Mouse (Mus musculus) lung, adult 2 months (tissue): ENCODE results near the gene Zfp383. TPM values are rescaled to one million over a fixed set of nuclear protein-coding genes. Genes with fewer than 3 reads are reported as not detected.

Experiments used
- DNase-seq: peaks from one replicate; pipeline ENCODE4 v3.0.0; 2022
- H3K4me1 ChIP-seq: fragments of 200-500 bp; 2 replicates; pipeline ENCODE4 v1.6.1; 2011; ENCODE audit warnings: low read length; ENCODE audit not compliant: control insufficient read depth, insufficient read depth
- H3K4me3 ChIP-seq: fragments of 200-500 bp; replicated peaks from 2 replicates; pipeline ENCODE3; 2011; ENCODE audit warnings: low read depth, mild to moderate bottlenecking, control low read depth, low read length; ENCODE audit errors: extremely low read depth
- CTCF ChIP-seq: fragments of 200-500 bp; IDR thresholded peaks from 2 replicates; pipeline ENCODE4 v1.5.1; 2011; ENCODE audit warnings: mild to moderate bottlenecking, low read length, control low read depth; ENCODE audit not compliant: insufficient read depth
- POLR2A ChIP-seq: fragments of 200-500 bp; IDR thresholded peaks from 2 replicates; pipeline ENCODE4 v1.6.1; 2011; ENCODE audit warnings: low read depth, mild to moderate bottlenecking, control low read depth, low read length, borderline replicate concordance; ENCODE audit errors: extremely low read depth
- WGBS: fragments of 180-500 bp; shearing (Covaris S2); methylation state at CpG from one replicate; pipeline ENCODE4 v1.1.7; 2018; 5-methylcytosine and 5-hydroxymethylcytosine counted together
- polyA plus RNA-seq: library from polyadenylated mRNA; depleted of rRNA; stranded (reverse); fragments of >200 nt; gene quantifications from 2 replicates; pipeline ENCODE4 v1.2.3, GENCODE M21; 2012

The Zfp383 gene
- polyA plus RNA-seq, 1 experiment: 1.9 TPM

- 64% methylated on average over 2 of the region's 2 CpGs for WGBS
- TF ChIP-seq CTCF (no peak), POLR2A (no peak)
- DNase-seq: no peak
- Histone ChIP-seq H3K4me3 (no peak overlapping the region), H3K4me1 (no peaks in the 10 kb centered on the region)
Observed at GRCm38 (mm10) chr7:29922780-29923179, 14.8 kb downstream of the Zfp383 start.

- TF ChIP-seq POLR2A (no peak), CTCF (no peak)
- 77% methylated on average over 6 of the region's 6 CpGs for WGBS
- Histone ChIP-seq H3K4me1 (no peaks in the 10 kb centered on the region), H3K4me3 (no peak overlapping the region)
- no peak for DNase-seq
Observed at GRCm38 (mm10) chr7:29938856-29939255, 30.8 kb downstream of the Zfp383 start.

- TF ChIP-seq CTCF (no peak), POLR2A (no peak)
- H3K4me1 ChIP-seq: no peaks in the 10 kb centered on the region
- no peak overlapping the region for H3K4me3 ChIP-seq
- no peak for DNase-seq
- 76% methylated on average over 11 of the region's 11 CpGs for WGBS
Observed at GRCm38 (mm10) chr7:29941027-29941426, 33.0 kb downstream of the Zfp383 start.

- H3K4me3 ChIP-seq: no peak overlapping the region
- TF ChIP-seq POLR2A (no peak), CTCF (no peak)
- H3K4me1 ChIP-seq: no peaks in the 10 kb centered on the region
- no peak for DNase-seq
- 44% methylated on average over 2 of the region's 2 CpGs for WGBS
Observed at GRCm38 (mm10) chr7:29942740-29943139, 34.7 kb downstream of the Zfp383 start.

GRCm38 (mm10) chr7:29943720-29944119 lies 35.7 kb downstream of the Zfp383 start:
- no peak for TF ChIP-seq POLR2A
- no peak for TF ChIP-seq CTCF
- 84% methylated on average over 2 of the region's 2 CpGs for WGBS
- DNase-seq: no peak

GRCm38 (mm10) chr7:29944201-29944600 lies 36.2 kb downstream of the Zfp383 start:
- no peak for DNase-seq
- WGBS: 83% methylated on average over 2 of the region's 2 CpGs
- no peaks in the 10 kb centered on the region for H3K4me1 ChIP-seq
- TF ChIP-seq POLR2A (no peak), CTCF (no peak)
- H3K4me3 ChIP-seq: no peak overlapping the region

More at GRCm38 (mm10) chr7:29943720-29944119, 35.7 kb downstream of the Zfp383 start:
- Histone ChIP-seq H3K4me3 (no peak overlapping the region), H3K4me1 (no peaks in the 10 kb centered on the region)

GRCm38 (mm10) chr7:29953086-29953485 lies 45.1 kb downstream of the Zfp383 start:
- Histone ChIP-seq H3K4me1 (no peaks in the 10 kb centered on the region; the same call in 1 of the 2 replicates), H3K4me3 (peak overlapping the region; percentile 80)
- no peak for DNase-seq
- WGBS: 31% methylated on average over 10 of the region's 10 CpGs
- TF ChIP-seq POLR2A: no peak
- TF ChIP-seq CTCF: no peak

GRCm38 (mm10) chr7:29953513-29954401 lies 45.7 kb downstream of the Zfp383 start, which contains the start of gene Zfp74:
Zfp74 (minus strand) TSS chr7:29954089.
- DNase-seq: peak; percentile 74
- Histone ChIP-seq H3K4me3 (peak within 1 kb of the TSS; percentile 80), H3K4me1 (no peaks in the 10 kb centered on the region; the same call in 1 of the 2 replicates)
- peak; percentile 28; the same call in 1 of the 2 replicates for TF ChIP-seq POLR2A
- no peak for TF ChIP-seq CTCF
- under 1% methylated on average over 52 of the region's 52 CpGs for WGBS

GRCm38 (mm10) chr7:29954731-29955130 lies 46.7 kb downstream of the Zfp383 start:
- Histone ChIP-seq H3K4me3 (no peak overlapping the region), H3K4me1 (no peaks in the 10 kb centered on the region; the same call in 1 of the 2 replicates)
- TF ChIP-seq CTCF: peak; percentile 53
- no peak for TF ChIP-seq POLR2A
- WGBS: 17% methylated on average over 4 of the region's 4 CpGs
- peak; percentile 18 for DNase-seq

- H3K4me1 ChIP-seq: no peaks in the 10 kb centered on the region; the same call in 1 of the 2 replicates
- peak; percentile 37 for DNase-seq
- 37% methylated on average over 10 of the region's 10 CpGs for WGBS
- no peak for TF ChIP-seq POLR2A
- no peak for TF ChIP-seq CTCF
- peak overlapping the region; percentile 41 for H3K4me3 ChIP-seq
Observed at GRCm38 (mm10) chr7:29956257-29956656, 48.2 kb downstream of the Zfp383 start.

- TF ChIP-seq CTCF (no peak), POLR2A (no peak)
- no peaks in the 10 kb centered on the region; the same call in 1 of the 2 replicates for H3K4me1 ChIP-seq
- 74% methylated on average over 11 of the region's 11 CpGs for WGBS
Observed at GRCm38 (mm10) chr7:29958125-29958724, 50.2 kb downstream of the Zfp383 start.

More at GRCm38 (mm10) chr7:29958125-29958724, 50.2 kb downstream of the Zfp383 start:
- H3K4me3 ChIP-seq: no peak overlapping the region
- DNase-seq: no peak
